Mouse (Mus musculus) left cerebral cortex, postnatal 36 days (tissue): ENCODE measurements around the gene Fhl2. TPM values are rescaled to one million over a fixed set of nuclear protein-coding genes. Genes with fewer than 3 reads are reported as not detected.

Source experiments
- DNase-seq, 2 experiments: peaks; one replicate each; pipeline ENCODE4 v3.0.0; 2021 to 2022; ENCODE audit warnings: low spot score in 2 of 2, mixed read lengths in 1 of 2
- intact Hi-C: fragments of 180-260 bp; cut with DNase I; formaldehyde crosslinking; loops from one replicate; pipeline ENCODE4 v1.15.1; 2025
- total RNA-seq, 2 experiments: library from RNA; stranded (reverse); gene quantifications; 2 replicates each; pipeline ENCODE4 v1.2.3; 2021

Gene Fhl2
- total RNA-seq, result 10 to 100 TPM; 56.1 to 63.6 TPM

- intact Hi-C loops, result no loop called here
- DNase-seq, result no peak
These were observed at the start of gene Fhl2 for GRCm38 (mm10) chr1:43196661-43197241. Fhl2 (minus strand) TSS chr1:43196984.

DNA sequence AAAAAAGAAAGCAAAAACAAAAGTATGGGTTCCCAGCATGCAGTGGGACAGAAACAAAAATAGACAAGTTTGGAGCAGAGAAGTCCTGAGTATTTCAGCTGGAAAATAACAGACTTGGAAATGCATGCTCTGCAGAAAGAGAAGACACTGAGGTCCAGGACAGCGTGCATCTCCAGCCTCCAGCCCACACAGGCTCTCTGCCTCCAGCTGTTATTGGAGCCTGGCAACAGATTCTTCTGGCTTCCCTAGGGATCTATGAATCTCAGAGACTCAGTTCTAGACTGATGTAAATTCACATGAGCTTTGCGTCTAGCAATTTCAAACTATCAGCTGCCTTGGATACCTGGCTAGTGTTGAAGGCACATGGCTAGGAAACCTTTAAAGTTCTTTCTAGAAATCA, 48.2 kb upstream of the Fhl2 start:
- intact Hi-C loops, result no loop called here
- DNase-seq, result no peak

GRCm38 (mm10) chr1:43241208-43241607, 44.4 kb upstream of the Fhl2 start:
- intact Hi-C loops, result no loop called here
- DNase-seq, result no peak

GRCm38 (mm10) chr1:43239796-43240313, 43.1 kb upstream of the Fhl2 start:
- intact Hi-C loops, result no loop called here
- no peak for DNase-seq

DNA sequence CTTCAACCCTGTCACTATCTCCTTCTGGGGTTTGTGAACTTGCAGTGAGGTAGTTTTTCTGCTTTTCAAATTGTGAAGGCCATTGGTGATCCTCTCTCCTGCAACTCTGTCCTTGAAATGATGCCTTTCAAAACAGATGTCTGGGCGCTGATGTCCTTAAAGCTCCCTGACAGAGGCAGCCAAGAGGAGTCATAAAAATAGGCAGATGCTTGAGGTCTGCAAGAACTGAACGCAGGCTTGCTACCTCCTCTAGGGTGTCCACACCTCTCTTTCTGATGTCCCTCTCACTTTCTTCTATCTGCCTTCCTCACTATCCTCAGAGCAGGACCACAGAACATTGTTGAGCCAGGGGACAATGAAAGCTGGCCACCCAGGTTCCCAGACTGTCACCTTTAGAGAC, 41.7 kb upstream of the Fhl2 start:
- no peak for DNase-seq
- intact Hi-C loops, result no loop called here

DNA sequence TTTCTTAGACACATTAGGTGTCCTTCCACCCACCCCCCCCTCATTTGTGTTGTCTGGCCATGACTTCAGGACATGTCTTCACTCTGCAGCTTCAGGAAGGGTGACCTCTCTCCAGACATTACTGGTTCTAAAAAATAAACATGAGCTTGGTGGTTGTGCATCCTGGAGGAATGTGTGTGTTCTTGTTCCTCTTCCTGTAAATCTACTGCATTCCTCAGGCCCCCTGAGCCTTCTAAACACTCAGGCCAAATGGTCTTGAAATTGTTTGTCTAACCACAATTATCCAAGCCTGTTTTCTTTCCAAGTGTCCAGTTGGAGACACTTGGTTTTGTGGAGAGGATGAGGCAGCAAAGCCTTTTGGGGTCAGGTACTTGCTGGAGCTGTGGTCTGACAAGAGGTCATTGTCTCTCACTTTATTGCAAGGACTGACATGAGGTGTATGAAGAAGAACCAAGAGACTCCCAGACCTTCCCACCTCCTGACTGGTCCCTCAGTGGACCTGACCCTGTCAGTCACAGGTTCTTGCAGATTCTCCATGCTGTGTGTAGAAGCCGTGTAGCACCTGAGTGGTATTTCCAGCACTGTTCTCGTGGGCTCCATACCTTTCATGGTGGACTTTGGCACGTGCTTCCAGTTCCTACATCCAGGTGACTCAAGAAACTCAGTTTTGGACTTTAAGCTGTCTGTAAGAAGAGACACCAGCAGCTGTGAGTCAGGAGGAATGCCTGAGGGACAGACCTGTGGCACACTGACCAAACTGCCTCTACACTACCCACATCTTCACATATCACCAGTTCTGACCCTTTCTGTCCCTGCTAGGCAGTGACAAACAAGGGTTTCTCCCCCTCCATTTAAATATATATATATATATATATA, 40.8 kb upstream of the Fhl2 start:
- no peak for DNase-seq
- intact Hi-C loops, result no loop called here

GRCm38 (mm10) chr1:43225531-43226151, 28.9 kb upstream of the Fhl2 start:
- intact Hi-C loops, result no loop called here
- no peak for DNase-seq

- intact Hi-C loops, result no loop called here
- no peak for DNase-seq
These were observed 28.2 kb upstream of the Fhl2 start for GRCm38 (mm10) chr1:43224943-43225342.

- no peak for DNase-seq
- intact Hi-C loops, result no loop called here
These were observed 27.4 kb upstream of the Fhl2 start for GRCm38 (mm10) chr1:43224171-43224570.

DNA sequence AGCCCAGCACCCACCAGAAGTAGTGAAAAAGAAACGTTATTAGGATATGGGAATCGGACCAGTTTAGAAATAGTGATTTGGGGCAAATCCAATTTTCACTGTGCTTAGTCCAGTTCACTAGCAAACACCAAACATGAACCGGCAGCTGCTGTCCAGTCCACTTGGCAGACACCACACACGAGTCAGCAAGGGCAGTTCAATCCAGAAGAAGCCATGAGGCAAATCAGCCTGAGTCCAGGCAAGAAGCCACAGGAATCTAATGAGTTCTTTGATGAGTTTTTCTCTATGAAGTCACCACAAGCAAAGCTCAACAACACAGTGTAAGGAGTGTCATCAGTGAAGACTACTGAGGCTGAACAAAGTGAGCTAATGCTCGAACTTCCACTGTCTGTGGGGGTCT, 26.3 kb upstream of the Fhl2 start:
- no peak for DNase-seq
- intact Hi-C loops, result no loop called here

DNA sequence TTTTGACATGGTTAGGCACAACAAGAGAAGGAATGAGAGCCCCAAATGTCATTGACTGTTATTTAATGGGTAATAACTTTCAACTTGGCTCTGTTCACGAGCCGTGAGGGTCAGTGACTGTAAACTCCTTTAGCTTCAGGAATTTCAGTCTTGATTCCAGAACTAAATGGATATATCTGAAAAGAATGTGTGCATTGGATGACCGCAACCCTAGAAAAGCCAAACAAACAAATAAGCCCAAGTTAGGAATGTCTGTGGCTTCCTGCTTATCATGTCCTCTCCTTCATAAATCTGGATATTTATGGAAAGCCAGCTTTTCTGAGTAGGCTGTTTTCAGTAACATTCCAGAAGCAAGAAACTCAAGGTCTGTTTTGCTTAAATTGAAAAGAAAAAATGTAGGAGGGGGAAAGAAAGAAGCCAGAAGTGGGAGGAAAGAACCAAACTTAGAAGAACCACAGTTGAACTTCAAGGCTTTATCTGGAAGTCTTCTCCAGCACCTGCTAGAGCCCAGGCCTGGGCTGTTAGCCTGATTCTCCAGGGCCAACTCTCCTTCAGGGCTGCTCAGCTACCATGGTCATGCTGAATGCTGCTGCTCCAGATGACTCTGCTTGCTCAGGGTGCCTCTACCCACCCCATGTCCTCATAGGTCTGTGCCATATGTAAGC, 21.4 kb upstream of the Fhl2 start:
- intact Hi-C loops, result loop anchor here (5.0 kb wide), 1 partner anchor 41 kb away; no protein-coding TSS in a partner anchor
- DNase-seq, result peak in 1 of 2 experiments; percentile 27

DNA sequence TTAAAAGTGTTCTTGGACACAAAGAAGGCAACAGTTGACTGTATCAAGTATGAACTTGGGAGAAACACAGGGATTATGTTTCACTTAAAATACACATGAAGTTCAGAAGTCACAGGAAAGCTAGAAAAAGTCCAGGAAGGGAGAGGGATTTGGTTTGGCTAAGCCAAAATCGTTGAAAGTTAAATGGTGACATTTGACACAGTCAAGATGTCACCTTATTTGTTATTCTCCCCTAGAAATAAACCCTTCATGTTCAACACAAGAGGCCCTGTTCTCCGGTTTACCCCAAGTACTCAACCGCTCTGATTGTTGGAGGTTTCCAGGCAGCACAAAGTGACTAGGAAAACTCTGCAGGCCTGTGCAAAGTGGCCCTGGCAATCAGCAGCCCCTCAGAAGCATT, 18.8 kb upstream of the Fhl2 start:
- intact Hi-C loops, result loop anchor here (5.0 kb wide), 1 partner anchor 38 kb away; no protein-coding TSS in a partner anchor
- DNase-seq, result no peak

- DNase-seq, result no peak
- intact Hi-C loops, result no loop called here
These were observed 14.5 kb upstream of the Fhl2 start for GRCm38 (mm10) chr1:43211274-43211673.

DNA sequence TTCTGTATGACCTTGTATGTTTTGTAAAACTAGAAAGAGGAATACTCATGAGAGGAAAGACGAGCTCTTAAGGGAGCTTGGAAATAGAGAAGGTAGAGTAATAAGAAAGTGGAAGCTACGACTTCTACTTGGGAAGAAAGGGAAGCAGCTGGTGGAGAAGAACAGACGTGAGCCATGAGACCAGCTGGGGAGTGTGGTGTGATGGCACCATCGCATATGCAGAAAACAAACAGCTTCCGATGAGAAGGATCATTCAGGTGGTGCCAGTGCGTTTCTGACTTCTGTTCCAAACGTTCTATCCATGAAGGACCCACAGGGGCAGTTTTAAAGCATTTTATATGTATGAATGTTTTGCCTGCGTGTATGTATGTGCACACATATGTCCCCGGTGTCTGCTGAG, 13.5 kb upstream of the Fhl2 start:
- intact Hi-C loops, result no loop called here
- no peak for DNase-seq

GRCm38 (mm10) chr1:43207147-43207546, 10.4 kb upstream of the Fhl2 start:
- intact Hi-C loops, result no loop called here
- no peak for DNase-seq

- intact Hi-C loops, result no loop called here
- DNase-seq, result no peak
These were observed 6.5 kb upstream of the Fhl2 start for GRCm38 (mm10) chr1:43203282-43203681.

DNA sequence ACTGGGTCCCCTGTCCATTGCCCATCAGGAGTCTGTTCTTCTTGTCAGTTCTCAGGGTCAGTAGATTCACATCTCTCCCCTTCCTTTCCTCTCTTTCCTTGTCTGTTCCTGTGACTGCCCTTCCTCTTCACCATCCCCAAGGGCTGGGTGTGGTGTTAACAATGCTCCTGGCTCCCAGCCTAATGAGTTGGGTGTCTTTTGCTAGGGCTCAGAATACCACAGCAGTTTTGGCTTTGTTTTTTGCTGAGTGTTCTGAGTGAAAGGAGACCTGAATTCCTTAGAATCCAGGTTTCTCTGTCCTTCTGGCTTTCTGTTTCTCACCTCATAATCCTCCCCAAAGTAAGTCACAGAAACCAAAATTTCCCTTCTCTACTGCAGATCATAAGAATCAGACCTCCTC, 5.4 kb upstream of the Fhl2 start:
- intact Hi-C loops, result no loop called here

GRCm38 (mm10) chr1:43201796-43202195, 5.0 kb upstream of the Fhl2 start:
- DNase-seq, result no peak
- intact Hi-C loops, result no loop called here

More for the DNA sequence above, 5.4 kb upstream of the Fhl2 start:
- no peak for DNase-seq

- peak; percentile 82 to 87 for DNase-seq
- intact Hi-C loops, result loop anchor here (2.0 kb wide), 1 partner anchor 21 kb away; no protein-coding TSS in a partner anchor
These were observed 3.1 kb upstream of the Fhl2 start for GRCm38 (mm10) chr1:43199867-43200240.
